8 mouse cellular contexts compared by ENCODE assay signal in genomic region chr11:69901406-69901846, GRCm38 (mm10). TPM values are rescaled to one million over a fixed set of nuclear protein-coding genes. Genes with fewer than 3 reads are reported as not detected.
A peak's percentile ranks its signal among the peaks of the same experiment; 100 is the strongest.
DNase-seq lines count a peak whose midpoint lies in the region; ATAC-seq lines count a peak whose summit lies in the region.

No protein-coding gene starts in this region.

- peaks cover 35% of the 10 kb centered on the region for H3K36me3 ChIP-seq in heart, embryonic 13.5 days
- H3K36me3 ChIP-seq in liver, embryonic 12.5 days = peaks cover 33% of the 10 kb centered on the region
- H3K36me3 ChIP-seq in splenic B cell, adult 2 months (ENCODE audit: control insufficient read depth, insufficient read depth, low read length, poor library complexity, severe bottlenecking) = peaks cover 11% of the 10 kb centered on the region

- H3K4me3 ChIP-seq in heart, embryonic 13.5 days = peak overlapping the region; percentile 92
- H3K4me3 ChIP-seq in liver, embryonic 12.5 days = peak overlapping the region; percentile 86

- H3K9me3 ChIP-seq in heart, embryonic 13.5 days = no peaks in the 10 kb centered on the region
- H3K9me3 ChIP-seq in liver, embryonic 12.5 days (replicated peaks) = no peaks in the 10 kb centered on the region

- H3K9ac ChIP-seq in heart, embryonic 13.5 days = peak overlapping the region; percentile 96
- peak overlapping the region; percentile 92 for H3K9ac ChIP-seq in liver, embryonic 12.5 days

- peak overlapping the region; percentile 99 for H3K27ac ChIP-seq in heart, embryonic 13.5 days (replicated peaks)
- H3K27ac ChIP-seq in liver, embryonic 12.5 days = peak overlapping the region; percentile 95

- peak; percentile 77 to 81 for DNase-seq in CD8-positive naive resting alpha-beta T cell, adult 2 months (ENCODE audit: low read depth in 2 of 2, low spot score in 2 of 2)
- peak; percentile 81 for DNase-seq in c-Kit-negative CD71-positive TER-119-positive erythroid progenitor cells, embryonic 14.5 days (ENCODE audit: low read depth, low spot score)
- peak; percentile 94 for DNase-seq in fibroblast of lung, adult 2 months (ENCODE audit: low read depth)
- peak; percentile 96 for DNase-seq in kidney, postnatal 10 days
- DNase-seq in naive thymus-derived CD4-positive, alpha-beta T cell, adult 2 months (ENCODE audit: low read depth) = peak; percentile 93
- DNase-seq in splenic B cell, adult 2 months (ENCODE audit: low read depth, low spot score) = peak; percentile 94

- H3K4me2 ChIP-seq in heart, embryonic 13.5 days = peak overlapping the region; percentile 88
- peak overlapping the region; percentile 95 for H3K4me2 ChIP-seq in liver, embryonic 12.5 days

- peak; percentile 73 for ATAC-seq in heart, embryonic 13.5 days (ENCODE audit: extremely low read depth, insufficient number of reproducible peaks, low FRiP score, low TSS enrichment)
- ATAC-seq in liver, embryonic 12.5 days = peak; percentile 62

- H3K4me1 ChIP-seq in heart, embryonic 13.5 days = peaks cover 41% of the 10 kb centered on the region
- H3K4me1 ChIP-seq in liver, embryonic 12.5 days = peaks cover 47% of the 10 kb centered on the region

- WGBS in heart, embryonic 13.5 days = under 1% methylated on average over 42 of the region's 42 CpGs
- WGBS in liver, embryonic 12.5 days (ENCODE audit: insufficient replicate concordance) = under 1% methylated on average over 42 of the region's 42 CpGs

- no peaks in the 10 kb centered on the region for H3K27me3 ChIP-seq in heart, embryonic 13.5 days (replicated peaks)
- H3K27me3 ChIP-seq in liver, embryonic 12.5 days (replicated peaks) = peaks cover 8% of the 10 kb centered on the region
- no peaks in the 10 kb centered on the region for H3K27me3 ChIP-seq in splenic B cell, adult 2 months (ENCODE audit: control insufficient read depth, insufficient read depth, low read length, poor library complexity, severe bottlenecking)

RNA-seq across cellular contexts. Expression of gene Neurl4, which starts 0.6 kb away (rescaled TPM):
- polyA plus RNA-seq in heart, embryonic 13.5 days (2015; fragmentation: Nextera tagmentation; extraction: Ambion mirVana) = 7.8 and 8.1 TPM in 2 replicates
- 4.5 and 5.7 TPM in 2 replicates for polyA plus RNA-seq in liver, embryonic 12.5 days (2016; fragmentation: Nextera tagmentation; extraction: Ambion mirVana)

RNA-seq across cellular contexts. Expression of gene 2810408A11Rik, which starts 0.6 kb away (rescaled TPM):
- polyA plus RNA-seq in heart, embryonic 13.5 days (2015; fragmentation: Nextera tagmentation; extraction: Ambion mirVana) = 4.0 and 4.1 TPM in 2 replicates
- polyA plus RNA-seq in liver, embryonic 12.5 days (2016; fragmentation: Nextera tagmentation; extraction: Ambion mirVana) = 2.3 TPM in 2 replicates

RNA-seq across cellular contexts. Expression of gene Acap1, which starts 6.1 kb away (rescaled TPM):
- polyA plus RNA-seq in heart, embryonic 13.5 days (2015; fragmentation: Nextera tagmentation; extraction: Ambion mirVana) = 7.0 and 8.2 TPM in 2 replicates
- 7.6 and 8.1 TPM in 2 replicates for polyA plus RNA-seq in liver, embryonic 12.5 days (2016; fragmentation: Nextera tagmentation; extraction: Ambion mirVana)

RNA-seq across cellular contexts. Expression of gene Gps2, which starts 12.3 kb away (rescaled TPM):
- 45.0 and 52.2 TPM in 2 replicates for polyA plus RNA-seq in heart, embryonic 13.5 days (2015; fragmentation: Nextera tagmentation; extraction: Ambion mirVana)
- 125 TPM in 2 replicates for polyA plus RNA-seq in liver, embryonic 12.5 days (2016; fragmentation: Nextera tagmentation; extraction: Ambion mirVana)

RNA-seq across cellular contexts. Expression of gene Kctd11, which starts 20.2 kb away (rescaled TPM):
- polyA plus RNA-seq in heart, embryonic 13.5 days (2015; fragmentation: Nextera tagmentation; extraction: Ambion mirVana) = 3.9 TPM in 2 replicates
- 1.3 TPM in 2 replicates for polyA plus RNA-seq in liver, embryonic 12.5 days (2016; fragmentation: Nextera tagmentation; extraction: Ambion mirVana)

Comparison
In these comparisons a context has a peak if more than half of its experiments do, and no peak if none do; other contexts are left out.
1. Peak in every context shown above with its lines: DNase-seq, ATAC-seq, H3K4me3 ChIP-seq and H3K27ac ChIP-seq.